Mouse (Mus musculus) ovary, postnatal 10 days (tissue): ENCODE data around the gene Scgb3a1.

ENCODE experiments used
- DNase-seq: peaks from one replicate; pipeline ENCODE4 v3.0.0; 2022; ENCODE audit warnings: low spot score

Scgb3a1 gene

GRCm38 (mm10) chr11:49663310-49663709 is at the start of gene Scgb3a1:
Gene Scgb3a1 (plus strand): TSS chr11:49663610.
- DNase-seq: no peak

GRCm38 (mm10) chr11:49615856-49616725 is 47.3 kb upstream of the Scgb3a1 start:
- no peak for DNase-seq

- no peak for DNase-seq
These were observed 44.9 kb upstream of the Scgb3a1 start for GRCm38 (mm10) chr11:49618476-49618875.

GRCm38 (mm10) chr11:49621953-49622352 is 41.5 kb upstream of the Scgb3a1 start:
- no peak for DNase-seq

- DNase-seq: no peak
These were observed 39.3 kb upstream of the Scgb3a1 start for GRCm38 (mm10) chr11:49624156-49624555.

GRCm38 (mm10) chr11:49625863-49626262 is 37.5 kb upstream of the Scgb3a1 start:
- DNase-seq: no peak

GRCm38 (mm10) chr11:49626748-49627147 is 36.7 kb upstream of the Scgb3a1 start:
- no peak for DNase-seq

GRCm38 (mm10) chr11:49631154-49631553 is 32.3 kb upstream of the Scgb3a1 start:
- no peak for DNase-seq

GRCm38 (mm10) chr11:49632256-49632655 is 31.2 kb upstream of the Scgb3a1 start:
- no peak for DNase-seq

- DNase-seq: no peak
These were observed 29.3 kb upstream of the Scgb3a1 start for GRCm38 (mm10) chr11:49634101-49634500.

- DNase-seq: no peak
These were observed 27.7 kb upstream of the Scgb3a1 start for GRCm38 (mm10) chr11:49635671-49636070.

GRCm38 (mm10) chr11:49636449-49636848 is 27.0 kb upstream of the Scgb3a1 start:
- no peak for DNase-seq

GRCm38 (mm10) chr11:49645677-49646076 is 17.7 kb upstream of the Scgb3a1 start:
- DNase-seq: no peak

- DNase-seq: no peak
These were observed 13.1 kb upstream of the Scgb3a1 start for GRCm38 (mm10) chr11:49650113-49650993.

- no peak for DNase-seq
These were observed 12.2 kb upstream of the Scgb3a1 start for GRCm38 (mm10) chr11:49650994-49651761.

- no peak for DNase-seq
These were observed 11.6 kb upstream of the Scgb3a1 start for GRCm38 (mm10) chr11:49651762-49652322.

GRCm38 (mm10) chr11:49652401-49653078 is 10.9 kb upstream of the Scgb3a1 start:
- DNase-seq: peak; percentile 56

- no peak for DNase-seq
These were observed 10.4 kb upstream of the Scgb3a1 start for GRCm38 (mm10) chr11:49653079-49653408.

GRCm38 (mm10) chr11:49654651-49655050 is 8.8 kb upstream of the Scgb3a1 start:
- DNase-seq: no peak

GRCm38 (mm10) chr11:49655501-49655900 is 7.9 kb upstream of the Scgb3a1 start:
- DNase-seq: no peak

- no peak for DNase-seq
These were observed 5.3 kb upstream of the Scgb3a1 start for GRCm38 (mm10) chr11:49658065-49658464.
